Mouse (Mus musculus) MEL (cell line): ENCODE data around the gene Rbmxl1. TPM values are rescaled to one million over a fixed set of nuclear protein-coding genes. Genes with fewer than 3 reads are reported as not detected.

Experiments
- DNase-seq: peaks from one replicate; pipeline ENCODE4 v3.0.0; 2011; ENCODE audit warnings: low read depth, low spot score
- H3K27ac ChIP-seq: 2 replicates; pipeline ENCODE4 v1.5.1; 2012; ENCODE audit warnings: low read depth, mild to moderate bottlenecking, control low read depth, low read length, moderate library complexity; ENCODE audit not compliant: control insufficient read depth
- H3K27me3 ChIP-seq, 2 experiments: fragments of 150-350 bp in 1 of 2; sonication (generic) in 1 of 2; 2 replicates each; pipeline ENCODE4 v1.6.1; 2012; ENCODE audit warnings: low read length in 2 of 2, mild to moderate bottlenecking in 2 of 2, improper control_type of control experiment in 1 of 2, moderate library complexity in 1 of 2; ENCODE audit not compliant: insufficient read depth in 2 of 2, control insufficient read depth in 1 of 2
- H3K36me3 ChIP-seq, 2 experiments: 2 replicates each; pipeline ENCODE4 v1.6.1; 2012 to 2014; ENCODE audit warnings: low read length in 2 of 2, improper control_type of control experiment in 1 of 2, inconsistent platforms in 1 of 2, mild to moderate bottlenecking in 1 of 2; ENCODE audit not compliant: insufficient read depth in 2 of 2, control insufficient read depth in 1 of 2
- H3K4me1 ChIP-seq, 2 experiments: fragments of 150-350 bp in 1 of 2; sonication (generic) in 1 of 2; 2 replicates each; pipeline ENCODE4 v1.6.1; 2012; ENCODE audit warnings: low read length in 2 of 2, improper control_type of control experiment in 1 of 2, mild to moderate bottlenecking in 1 of 2; ENCODE audit not compliant: insufficient read depth in 2 of 2, control insufficient read depth in 1 of 2
- H3K4me3 ChIP-seq, 2 experiments: fragments of 150-350 bp in 1 of 2; sonication (generic) in 1 of 2; 2 replicates each; pipeline ENCODE4 v1.5.1; 2012; ENCODE audit warnings: low read depth in 2 of 2, low read length in 2 of 2, mild to moderate bottlenecking in 2 of 2, moderate library complexity in 2 of 2, control low read depth in 1 of 2, improper control_type of control experiment in 1 of 2; ENCODE audit not compliant: control insufficient read depth in 1 of 2, insufficient read depth in 1 of 2
- H3K79me2 ChIP-seq: 2 replicates; pipeline ENCODE4 v1.6.1; 2012; ENCODE audit warnings: mild to moderate bottlenecking, low read length, moderate library complexity; ENCODE audit not compliant: control insufficient read depth, poor library complexity, insufficient read depth
- H3K9ac ChIP-seq: 2 replicates; pipeline ENCODE4 v1.6.1; 2012; ENCODE audit warnings: low read depth, mild to moderate bottlenecking, control low read depth, low read length, moderate library complexity; ENCODE audit not compliant: control insufficient read depth, poor library complexity, severe bottlenecking
- H3K9me3 ChIP-seq: fragments of 150-350 bp; sonication (generic); replicated peaks from 2 replicates; pipeline ENCODE4 v1.6.1; 2012; ENCODE audit warnings: mild to moderate bottlenecking, low read length, improper control_type of control experiment, moderate library complexity; ENCODE audit not compliant: insufficient read depth
- BHLHE40 ChIP-seq: IDR thresholded peaks from 2 replicates; pipeline ENCODE4 v1.6.1; 2012; ENCODE audit warnings: low read depth, mild to moderate bottlenecking, inconsistent platforms, low read length, improper control_type of control experiment, borderline replicate concordance
- CHD1 ChIP-seq: IDR thresholded peaks from 2 replicates; pipeline ENCODE4 v1.6.1; 2012; ENCODE audit warnings: low read depth, mild to moderate bottlenecking, inconsistent platforms, low read length, improper control_type of control experiment
- CHD2 ChIP-seq: IDR thresholded peaks from 2 replicates; pipeline ENCODE4 v1.6.1; 2011; ENCODE audit warnings: low read length, improper control_type of control experiment
- CTCF ChIP-seq, 3 experiments: IDR thresholded peaks in 2 of 3; conservative IDR thresholded peaks in 1 of 3; 2 replicates each; pipeline ENCODE4 v1.5.1; 2011 to 2012; ENCODE audit warnings: low read length in 3 of 3, low read depth in 2 of 3, mild to moderate bottlenecking in 2 of 3, improper control_type of control experiment in 1 of 3, inconsistent platforms in 1 of 3, mixed read lengths in 1 of 3, moderate library complexity in 1 of 3; ENCODE audit not compliant: control insufficient read depth in 1 of 3, insufficient read depth in 1 of 3, poor library complexity in 1 of 3, severe bottlenecking in 1 of 3
- EP300 ChIP-seq, 2 experiments: IDR thresholded peaks; 2 replicates each; pipeline ENCODE4 v1.6.1; 2011; ENCODE audit warnings: improper control_type of control experiment in 2 of 2, low read length in 2 of 2, low read depth in 1 of 2, mild to moderate bottlenecking in 1 of 2
- ETS1 ChIP-seq: IDR thresholded peaks from 2 replicates; pipeline ENCODE4 v1.6.1; 2012; ENCODE audit warnings: low read depth, mild to moderate bottlenecking, inconsistent platforms, low read length, improper control_type of control experiment, moderate library complexity
- GATA1 ChIP-seq: IDR thresholded peaks from 2 replicates; pipeline ENCODE4 v1.6.1; 2011; ENCODE audit warnings: low read depth, low read length, improper control_type of control experiment
- HCFC1 ChIP-seq: IDR thresholded peaks from 2 replicates; pipeline ENCODE4 v1.6.1; 2012; ENCODE audit warnings: low read depth, mild to moderate bottlenecking, inconsistent platforms, low read length, improper control_type of control experiment, moderate library complexity
- KAT2A ChIP-seq: conservative IDR thresholded peaks from 2 replicates; pipeline ENCODE4 v1.6.1; 2012; ENCODE audit warnings: low read depth, low read length, improper control_type of control experiment, inconsistent platforms
- MAFK ChIP-seq: IDR thresholded peaks from 2 replicates; pipeline ENCODE4 v1.6.1; 2011; ENCODE audit warnings: low read depth, mild to moderate bottlenecking, low read length, improper control_type of control experiment, borderline replicate concordance
- MAX ChIP-seq: IDR thresholded peaks from 2 replicates; pipeline ENCODE4 v1.6.1; 2011; ENCODE audit warnings: low read length, improper control_type of control experiment
- MAZ ChIP-seq: IDR thresholded peaks from 2 replicates; pipeline ENCODE4 v1.6.1; 2012; ENCODE audit warnings: low read depth, mild to moderate bottlenecking, inconsistent platforms, low read length, improper control_type of control experiment
- MXI1 ChIP-seq: IDR thresholded peaks from 2 replicates; pipeline ENCODE4 v1.6.1; 2011; ENCODE audit warnings: mild to moderate bottlenecking, low read depth, low read length, improper control_type of control experiment
- MYB ChIP-seq: IDR thresholded peaks from 2 replicates; pipeline ENCODE4 v1.6.1; 2011; ENCODE audit warnings: mild to moderate bottlenecking, low read depth, low read length, improper control_type of control experiment
- MYC ChIP-seq: IDR thresholded peaks from 2 replicates; pipeline ENCODE4 v1.6.1; 2011; ENCODE audit warnings: low read depth, mild to moderate bottlenecking, low read length, improper control_type of control experiment, moderate library complexity
- NELFE ChIP-seq: IDR thresholded peaks from 2 replicates; pipeline ENCODE4 v1.6.1; 2011; ENCODE audit warnings: low read depth, low read length, improper control_type of control experiment
- NRF1 ChIP-seq: IDR thresholded peaks from 2 replicates; pipeline ENCODE4 v1.6.1; 2014; ENCODE audit warnings: low read depth, mild to moderate bottlenecking, inconsistent platforms, low read length, improper control_type of control experiment, moderate library complexity; ENCODE audit not compliant: poor library complexity, insufficient read depth, severe bottlenecking
- POLR2A ChIP-seq, 2 experiments: IDR thresholded peaks; 2 replicates each; pipeline ENCODE4 v1.6.1; 2011 to 2012; ENCODE audit warnings: low read length in 2 of 2, mild to moderate bottlenecking in 2 of 2, control low read depth in 1 of 2, improper control_type of control experiment in 1 of 2, low read depth in 1 of 2, moderate library complexity in 1 of 2; ENCODE audit not compliant: control insufficient read depth in 1 of 2, insufficient read depth in 1 of 2, poor library complexity in 1 of 2
- POLR2AphosphoS2 ChIP-seq: IDR thresholded peaks from 2 replicates; pipeline ENCODE4 v1.6.1; 2011; ENCODE audit warnings: low read length, improper control_type of control experiment
- RAD21 ChIP-seq: IDR thresholded peaks from 2 replicates; pipeline ENCODE4 v1.6.1; 2011; ENCODE audit warnings: mild to moderate bottlenecking, low read depth, low read length, improper control_type of control experiment
- SIN3A ChIP-seq: IDR thresholded peaks from 2 replicates; pipeline ENCODE4 v1.6.1; 2012; ENCODE audit warnings: low read length, improper control_type of control experiment, inconsistent platforms
- TAL1 ChIP-seq: IDR thresholded peaks from 2 replicates; pipeline ENCODE4 v1.6.1; 2012; ENCODE audit warnings: mild to moderate bottlenecking, inconsistent platforms, low read length, moderate library complexity, mixed read lengths
- TBP ChIP-seq: IDR thresholded peaks from 2 replicates; pipeline ENCODE4 v1.8.0; 2011; ENCODE audit warnings: low read depth, low read length, improper control_type of control experiment
- TCF12 ChIP-seq: IDR thresholded peaks from 2 replicates; pipeline ENCODE4 v1.6.1; 2014; ENCODE audit warnings: low read depth, mild to moderate bottlenecking, inconsistent platforms, low read length, improper control_type of control experiment, moderate library complexity
- USF2 ChIP-seq, 2 experiments: IDR thresholded peaks; 2 replicates each; pipeline ENCODE4 v1.6.1; 2011 to 2012; ENCODE audit warnings: improper control_type of control experiment in 2 of 2, low read length in 2 of 2, borderline replicate concordance in 1 of 2, inconsistent platforms in 1 of 2, low read depth in 1 of 2, mild to moderate bottlenecking in 1 of 2; ENCODE audit not compliant: insufficient read depth in 1 of 2
- ZC3H11A ChIP-seq: IDR thresholded peaks from 2 replicates; pipeline ENCODE4 v1.6.1; 2012; ENCODE audit warnings: low read depth, mild to moderate bottlenecking, inconsistent platforms, low read length, improper control_type of control experiment
- polyA plus RNA-seq, 2 experiments: library from polyadenylated mRNA; stranded (reverse) in 1 of 2; unstranded in 1 of 2; fragments of >175 nt in 1 of 2; fragments of >200 nt in 1 of 2; gene quantifications; 2 replicates each; pipeline versions ENCODE4 v1.2.1 to v1.2.4; 2012; ENCODE audit warnings: low replicate concordance in 2 of 2, low read depth in 1 of 2; ENCODE audit not compliant: insufficient read length in 2 of 2, insufficient read depth in 1 of 2, missing spikeins in 1 of 2
- total RNA-seq: library from RNA; depleted of rRNA; stranded (reverse); fragments of 300-350 nt; gene quantifications from 2 replicates; pipeline ENCODE4 v1.2.3, GENCODE M21; 2012

Rbmxl1 gene
- total and polyA plus RNA-seq, 3 experiments: 129 to 194 TPM; not detected in 1

DNA sequence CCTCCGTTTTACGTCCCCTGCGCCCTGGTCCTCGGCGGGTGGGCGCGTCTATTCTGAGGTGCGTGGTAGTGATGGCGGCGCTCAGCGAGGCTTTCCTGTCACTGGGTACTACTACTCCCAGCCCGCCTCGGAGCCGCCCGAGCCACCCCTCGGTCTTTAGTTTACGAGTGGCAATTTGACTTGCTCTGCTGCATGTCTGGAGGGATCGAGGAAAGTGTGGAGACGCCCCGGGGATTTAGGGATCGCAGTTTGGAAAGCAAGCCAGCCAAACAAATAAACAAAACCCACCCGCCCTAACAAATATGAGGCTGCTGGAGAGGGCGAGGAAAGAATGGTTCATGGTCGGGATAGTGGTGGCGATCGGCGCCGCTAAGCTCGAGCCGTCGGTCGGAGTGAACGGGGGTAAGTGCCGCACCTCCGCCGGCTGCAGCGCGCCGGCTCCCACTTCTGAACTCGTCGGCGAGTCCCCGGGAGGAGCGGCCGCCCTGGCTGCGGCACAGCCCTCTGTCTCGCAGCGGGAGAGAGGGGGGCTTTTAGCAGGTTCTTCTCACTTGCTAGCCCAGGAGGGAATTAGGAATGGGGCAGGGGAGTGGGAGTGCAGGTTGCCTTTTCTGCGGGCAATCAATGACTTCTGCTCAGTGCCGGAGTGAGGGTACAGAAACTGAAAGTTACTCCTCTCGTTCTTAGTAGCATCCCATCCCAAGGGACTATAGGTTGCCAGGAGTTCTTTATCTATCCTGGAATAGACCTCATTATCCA, 754 bp upstream of the Rbmxl1 start, which contains the start of gene Slc10a7:
TSS of gene Slc10a7 (plus strand) at position 74 of the 759 bp plus-strand sequence.
- peak within 1 kb of the TSS; percentile 90 to 100 for H3K4me3 ChIP-seq
- peak within 1 kb of the TSS; percentile 100 for H3K9ac ChIP-seq
- DNase-seq: peak; percentile 90
- peak in 1 of 2 experiments; percentile 31; a peak in 2 of 4 replicates for TF ChIP-seq POLR2A (IDR thresholded peaks at IDR 0.05; ENCODE audit: control insufficient read depth in 1 of 2, insufficient read depth in 1 of 2, low read depth in 1 of 2, low read length in 2 of 2, poor library complexity in 1 of 2)
- TF ChIP-seq CHD1: peak; percentile 76; the same call in 1 of the 2 replicates
- no peak for TF ChIP-seq CTCF (IDR thresholded peaks at IDR 0.05 in 2 of 3, conservative IDR thresholded peaks at IDR 0.05 in 1 of 3; ENCODE audit: control insufficient read depth in 1 of 3, insufficient read depth in 1 of 3, low read depth in 2 of 3, low read length in 3 of 3, poor library complexity in 1 of 3, severe bottlenecking in 1 of 3)
- no peak for TF ChIP-seq BHLHE40
- TF ChIP-seq TCF12: no peak
- 0 out of 2 replicates have a peak, but pooled peaks have one; percentile 45 for TF ChIP-seq MAZ
- no peak for TF ChIP-seq ZC3H11A
- peak; percentile 96 for TF ChIP-seq MXI1
- TF ChIP-seq HCFC1: peak; percentile 69
- TF ChIP-seq EP300 (IDR thresholded peaks at IDR 0.05; ENCODE audit: low read depth in 1 of 2, low read length in 2 of 2): no peak
- TF ChIP-seq NRF1: no peak
- TF ChIP-seq CHD2: no peak
- peak; percentile 20; the same call in 1 of the 2 replicates for TF ChIP-seq SIN3A
- TF ChIP-seq NELFE: peak; percentile 27; the same call in 1 of the 2 replicates
- H3K27me3 ChIP-seq: no peaks in the 10 kb centered on the region
- peaks cover 47% of the 10 kb centered on the region for H3K79me2 ChIP-seq
- peaks cover 0 to 8% of the 10 kb centered on the region in 2 experiments; a peak in 2 of 4 replicates for H3K4me1 ChIP-seq
- H3K36me3 ChIP-seq: peaks cover 0 to 14% of the 10 kb centered on the region in 2 experiments; a peak in 3 of 4 replicates
- peak within 1 kb of the TSS; percentile 98 for H3K27ac ChIP-seq
- no peaks in the 10 kb centered on the region for H3K9me3 ChIP-seq

DNA sequence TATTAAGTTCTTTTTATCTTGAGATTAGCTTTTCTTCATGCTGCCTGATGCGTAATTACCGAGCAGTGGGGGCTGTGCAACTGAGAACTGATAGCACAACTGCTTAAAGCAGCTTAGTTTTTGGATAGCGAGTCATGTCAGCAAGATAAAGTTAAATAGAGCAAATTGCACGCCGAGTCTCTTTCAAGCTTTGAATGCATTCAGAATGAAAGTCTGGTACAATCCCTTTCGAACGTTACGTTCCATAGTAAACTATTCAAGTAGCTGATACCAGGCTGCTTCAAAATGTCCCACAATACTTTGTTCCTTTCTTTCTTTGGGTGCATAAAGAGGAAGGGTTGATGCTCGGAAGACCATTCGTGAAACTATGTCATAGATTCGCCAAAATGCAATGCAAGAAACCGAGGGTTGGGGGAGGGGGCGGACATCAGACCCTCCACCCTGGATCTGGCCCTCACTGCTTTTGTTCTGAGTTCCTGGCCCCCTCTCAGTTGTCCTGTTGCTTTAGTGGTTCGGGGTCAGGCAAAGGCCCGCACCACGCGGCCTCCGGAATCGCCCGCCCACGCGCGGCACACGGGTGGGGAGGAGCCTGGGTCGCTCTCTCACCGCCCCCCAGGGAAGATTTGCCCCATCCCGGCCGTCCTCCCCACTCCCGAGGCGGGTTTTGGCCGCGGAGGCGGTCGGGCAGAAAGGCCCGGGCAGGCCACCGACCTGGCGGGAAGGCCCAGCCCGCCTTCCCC, 549 bp downstream of the Rbmxl1 start:
- peak; percentile 77 for DNase-seq
- Histone ChIP-seq H3K27me3 (no peaks in the 10 kb centered on the region), H3K4me3 (peak overlapping the region; percentile 90 to 100), H3K4me1 (peaks cover 0 to 8% of the 10 kb centered on the region in 2 experiments; a peak in 2 of 4 replicates), H3K27ac (peak overlapping the region; percentile 98), H3K36me3 (peaks cover 0 to 14% of the 10 kb centered on the region in 2 experiments; a peak in 3 of 4 replicates), H3K79me2 (peaks cover 44% of the 10 kb centered on the region), H3K9ac (peak overlapping the region; percentile 100), H3K9me3 (no peaks in the 10 kb centered on the region)
- TF ChIP-seq TCF12 (peak; percentile 17; the same call in 1 of the 2 replicates), MAZ (no peak), CHD2 (peak; percentile 20), CHD1 (no peak; the same call in 1 of the 2 replicates), MYC (peak; percentile 57; the same call in 1 of the 2 replicates), TAL1 (no peak), CTCF (IDR thresholded peaks at IDR 0.05 in 2 of 3, conservative IDR thresholded peaks at IDR 0.05 in 1 of 3; ENCODE audit: control insufficient read depth in 1 of 3, insufficient read depth in 1 of 3, low read depth in 2 of 3, low read length in 3 of 3, poor library complexity in 1 of 3, severe bottlenecking in 1 of 3) (no peak), NELFE (no peak), RAD21 (no peak), ZC3H11A (no peak), KAT2A (no peak; the same call in 1 of the 2 replicates), MAX (peak; percentile 76; the same call in 1 of the 2 replicates), TBP (peak; percentile 46), GATA1 (peak; percentile 58), POLR2AphosphoS2 (0 out of 2 replicates have a peak, but pooled peaks have one; percentile 2), MYB (0 out of 2 replicates have a peak, but pooled peaks have one; percentile 26), USF2 (IDR thresholded peaks at IDR 0.05; ENCODE audit: borderline replicate concordance in 1 of 2, insufficient read depth in 1 of 2, low read depth in 1 of 2, low read length in 2 of 2) (no peak), MAFK (no peak), ETS1 (peak; percentile 56), EP300 (IDR thresholded peaks at IDR 0.05; ENCODE audit: low read depth in 1 of 2, low read length in 2 of 2) (peak in 1 of 2 experiments; percentile 53; a peak in 2 of 4 replicates), MXI1 (no peak)
